Mouse (Mus musculus): ENCODE data around the gene Smlr1.
A peak's percentile ranks its signal among the peaks of the same experiment; 100 is the strongest.

GRCm38 (mm10) chr10:25488456-25488855, 47.6 kb downstream of the Smlr1 start:
- TF ChIP-seq CTCF (IDR thresholded peaks at IDR 0.05; ENCODE audit: low read depth, low read length), result peak; percentile 41
- no peak for TF ChIP-seq POLR2A (IDR thresholded peaks at IDR 0.05; ENCODE audit: borderline replicate concordance, low read depth, low read length)

All from bone marrow macrophage, adult 2 months (primary cell).